Mouse (Mus musculus) stomach, embryonic 15.5 days (tissue): ENCODE measurements at regions not wholly inside any gene's neighbourhood (a gene's known extent, or its start where the extent isn't known, plus 50 kb on each side); places are given as distances from the start of the nearest gene placed in this dataset.
A peak's percentile ranks its signal among the peaks of the same experiment; 100 is the strongest.

ENCODE experiments used
- ATAC-seq: fragments of 200-750 bp; cut with Nextera tagmentation; 2 replicates; pipeline ENCODE4 v1.8.0; 2017; ENCODE audit warnings: low read depth, moderate number of reproducible peaks, moderate TSS enrichment; ENCODE audit not compliant: insufficient read depth, low FRiP score
- H3K27ac ChIP-seq: fragments of 300-500 bp; sonication (generic); 2 replicates; pipeline ENCODE4 v1.5.1; 2015; ENCODE audit warnings: mild to moderate bottlenecking, inconsistent platforms
- H3K27me3 ChIP-seq: fragments of 300-500 bp; sonication (generic); replicated peaks from 2 replicates; pipeline ENCODE4 v1.6.1; 2015; ENCODE audit warnings: inconsistent platforms
- H3K36me3 ChIP-seq: fragments of 300-500 bp; sonication (generic); 2 replicates; pipeline ENCODE4 v1.6.1; 2015; ENCODE audit warnings: inconsistent platforms
- H3K4me1 ChIP-seq: fragments of 300-500 bp; sonication (generic); 2 replicates; pipeline ENCODE4 v1.6.1; 2015; ENCODE audit warnings: inconsistent platforms
- H3K4me2 ChIP-seq: fragments of 300-500 bp; sonication (generic); 2 replicates; pipeline ENCODE4 v1.6.1; 2015; ENCODE audit warnings: mild to moderate bottlenecking, inconsistent platforms
- H3K4me3 ChIP-seq: fragments of 300-500 bp; sonication (generic); replicated peaks from 2 replicates; pipeline ENCODE4 v1.5.1; 2015; ENCODE audit warnings: inconsistent platforms
- H3K9ac ChIP-seq: fragments of 300-500 bp; sonication (generic); 2 replicates; pipeline ENCODE4 v1.6.1; 2015; ENCODE audit warnings: inconsistent platforms
- H3K9me3 ChIP-seq: fragments of 300-500 bp; sonication (generic); 2 replicates; pipeline ENCODE4 v1.6.1; 2016; ENCODE audit warnings: inconsistent platforms
- WGBS: fragments of 180-500 bp; shearing (Covaris S2); methylation state at CpG from one replicate; pipeline ENCODE4 v1.1.7; 2015; 5-methylcytosine and 5-hydroxymethylcytosine counted together

- Histone ChIP-seq H3K9me3 (no peaks in the 10 kb centered on the region), H3K36me3 (no peaks in the 10 kb centered on the region), H3K27ac (peak overlapping the region; percentile 45), H3K4me2 (no peak overlapping the region), H3K4me3 (no peak overlapping the region), H3K27me3 (no peaks in the 10 kb centered on the region), H3K9ac (no peak overlapping the region), H3K4me1 (peaks cover 21% of the 10 kb centered on the region)
- WGBS: 29% methylated on average over 4 of the region's 4 CpGs
- no peak for ATAC-seq
These were observed 323.8 kb upstream of the Npvf start for GRCm38 (mm10) chr6:50978016-50978415.

- Histone ChIP-seq H3K4me2 (no peak overlapping the region), H3K4me3 (no peak overlapping the region), H3K4me1 (peaks cover 25% of the 10 kb centered on the region), H3K9me3 (no peaks in the 10 kb centered on the region), H3K27ac (peak overlapping the region; percentile 45), H3K9ac (no peak overlapping the region), H3K36me3 (no peaks in the 10 kb centered on the region), H3K27me3 (no peaks in the 10 kb centered on the region)
- ATAC-seq: no peak
- 29% methylated on average over 3 of the region's 3 CpGs for WGBS
These were observed 324.3 kb upstream of the Npvf start for GRCm38 (mm10) chr6:50978571-50978970.

GRCm38 (mm10) chr6:50979764-50980163, 325.5 kb upstream of the Npvf start:
- Histone ChIP-seq H3K27ac (peak overlapping the region; percentile 82), H3K9me3 (no peaks in the 10 kb centered on the region), H3K4me2 (no peak overlapping the region), H3K36me3 (no peaks in the 10 kb centered on the region), H3K9ac (no peak overlapping the region), H3K27me3 (no peaks in the 10 kb centered on the region), H3K4me1 (peaks cover 31% of the 10 kb centered on the region), H3K4me3 (no peak overlapping the region)
- WGBS: 32% methylated on average over 1 of the region's 1 CpGs
- ATAC-seq: no peak

GRCm38 (mm10) chr6:50980311-50980710, 326.1 kb upstream of the Npvf start:
- H3K9ac ChIP-seq: no peak overlapping the region
- H3K4me2 ChIP-seq: no peak overlapping the region
- H3K27me3 ChIP-seq: no peaks in the 10 kb centered on the region
- 68% methylated on average over 4 of the region's 4 CpGs for WGBS
- H3K36me3 ChIP-seq: no peaks in the 10 kb centered on the region
- no peak overlapping the region for H3K4me3 ChIP-seq
- ATAC-seq: no peak
- no peaks in the 10 kb centered on the region for H3K9me3 ChIP-seq
- H3K27ac ChIP-seq: peak overlapping the region; percentile 82
- peaks cover 32% of the 10 kb centered on the region for H3K4me1 ChIP-seq

- no peak overlapping the region for H3K9ac ChIP-seq
- peak; percentile 51; the same call in 1 of the 2 replicates for ATAC-seq
- 37% methylated on average over 7 of the region's 7 CpGs for WGBS
- no peaks in the 10 kb centered on the region for H3K9me3 ChIP-seq
- H3K4me2 ChIP-seq: no peak overlapping the region
- peak overlapping the region; percentile 82 for H3K27ac ChIP-seq
- H3K4me1 ChIP-seq: peaks cover 38% of the 10 kb centered on the region
- no peaks in the 10 kb centered on the region for H3K36me3 ChIP-seq
- H3K4me3 ChIP-seq: no peak overlapping the region
- no peaks in the 10 kb centered on the region for H3K27me3 ChIP-seq
These were observed 327.6 kb upstream of the Npvf start for GRCm38 (mm10) chr6:50981702-50982309.

GRCm38 (mm10) chr6:50982856-50983255, 328.6 kb upstream of the Npvf start:
- no peak overlapping the region for H3K4me2 ChIP-seq
- peak overlapping the region; percentile 82 for H3K27ac ChIP-seq
- H3K27me3 ChIP-seq: no peaks in the 10 kb centered on the region
- H3K4me3 ChIP-seq: no peak overlapping the region
- 60% methylated on average over 4 of the region's 4 CpGs for WGBS
- no peak for ATAC-seq
- H3K9me3 ChIP-seq: no peaks in the 10 kb centered on the region
- H3K4me1 ChIP-seq: peaks cover 35% of the 10 kb centered on the region
- H3K36me3 ChIP-seq: no peaks in the 10 kb centered on the region
- H3K9ac ChIP-seq: no peak overlapping the region

- Histone ChIP-seq H3K36me3 (no peaks in the 10 kb centered on the region), H3K4me2 (no peak overlapping the region), H3K4me1 (peaks cover 35% of the 10 kb centered on the region), H3K27me3 (no peaks in the 10 kb centered on the region), H3K9ac (no peak overlapping the region), H3K9me3 (no peaks in the 10 kb centered on the region), H3K4me3 (no peak overlapping the region), H3K27ac (peak overlapping the region; percentile 82)
- WGBS: 13% methylated on average over 8 of the region's 8 CpGs
- ATAC-seq: no peak
These were observed 329.4 kb upstream of the Npvf start for GRCm38 (mm10) chr6:50983511-50984099.

GRCm38 (mm10) chr6:50984157-50984905, 330.1 kb upstream of the Npvf start:
- ATAC-seq: no peak; the same call in 1 of the 2 replicates
- no peak overlapping the region for H3K4me3 ChIP-seq
- H3K9me3 ChIP-seq: no peaks in the 10 kb centered on the region
- peaks cover 35% of the 10 kb centered on the region for H3K4me1 ChIP-seq
- H3K27me3 ChIP-seq: no peaks in the 10 kb centered on the region
- H3K9ac ChIP-seq: no peak overlapping the region
- H3K4me2 ChIP-seq: no peak overlapping the region
- 34% methylated on average over 11 of the region's 11 CpGs for WGBS
- no peaks in the 10 kb centered on the region for H3K36me3 ChIP-seq
- peak overlapping the region; percentile 82 for H3K27ac ChIP-seq

GRCm38 (mm10) chr6:50986270-50986924, 332.2 kb upstream of the Npvf start:
- Histone ChIP-seq H3K27ac (peak overlapping the region; percentile 33; the same call in 1 of the 2 replicates), H3K36me3 (no peaks in the 10 kb centered on the region), H3K4me1 (peaks cover 26% of the 10 kb centered on the region), H3K4me2 (no peak overlapping the region), H3K9me3 (no peaks in the 10 kb centered on the region), H3K4me3 (no peak overlapping the region), H3K9ac (no peak overlapping the region), H3K27me3 (no peaks in the 10 kb centered on the region)
- WGBS: 66% methylated on average over 9 of the region's 9 CpGs
- ATAC-seq: no peak

GRCm38 (mm10) chr6:50988561-50988960, 334.3 kb upstream of the Npvf start:
- 72% methylated on average over 3 of the region's 3 CpGs for WGBS
- Histone ChIP-seq H3K9me3 (no peaks in the 10 kb centered on the region), H3K9ac (no peak overlapping the region), H3K4me1 (peaks cover 13% of the 10 kb centered on the region; the same call in 1 of the 2 replicates), H3K4me3 (no peak overlapping the region), H3K36me3 (no peaks in the 10 kb centered on the region), H3K27me3 (no peaks in the 10 kb centered on the region), H3K27ac (no peak overlapping the region), H3K4me2 (no peak overlapping the region)
- no peak for ATAC-seq

GRCm38 (mm10) chr6:50991528-50992125, 337.4 kb upstream of the Npvf start:
- Histone ChIP-seq H3K27me3 (no peaks in the 10 kb centered on the region), H3K27ac (no peak overlapping the region), H3K36me3 (no peaks in the 10 kb centered on the region), H3K4me3 (no peak overlapping the region), H3K9ac (no peak overlapping the region), H3K9me3 (no peaks in the 10 kb centered on the region), H3K4me1 (0 out of 2 replicates have a peak, but pooled peaks cover under 1% of the 10 kb centered on the region), H3K4me2 (no peak overlapping the region)
- no peak for ATAC-seq
- 66% methylated on average over 8 of the region's 8 CpGs for WGBS
